Mouse (Mus musculus) lung, embryonic 15.5 days (tissue): ENCODE results near the gene Atg101. TPM values are rescaled to one million over a fixed set of nuclear protein-coding genes. Genes with fewer than 3 reads are reported as not detected.

Experiments
- ATAC-seq: fragments of 200-750 bp; cut with Nextera tagmentation; 2 replicates; pipeline ENCODE4 v1.8.0; 2017; ENCODE audit warnings: moderate number of reproducible peaks, borderline replicate concordance; ENCODE audit not compliant: low FRiP score, low TSS enrichment; ENCODE audit errors: extremely low read depth
- H3K27ac ChIP-seq: fragments of 300-500 bp; sonication (generic); 2 replicates; pipeline ENCODE4 v1.5.1; 2015; ENCODE audit warnings: moderate library complexity, mild to moderate bottlenecking, inconsistent platforms
- H3K27me3 ChIP-seq: fragments of 300-500 bp; sonication (generic); 2 replicates; pipeline ENCODE4 v1.6.1; 2015; ENCODE audit warnings: inconsistent platforms
- H3K36me3 ChIP-seq: fragments of 300-500 bp; sonication (generic); 2 replicates; pipeline ENCODE4 v1.6.1; 2015; ENCODE audit warnings: inconsistent platforms
- H3K4me1 ChIP-seq: fragments of 300-500 bp; sonication (generic); 2 replicates; pipeline ENCODE4 v1.6.1; 2015; ENCODE audit warnings: inconsistent platforms
- H3K4me2 ChIP-seq: fragments of 300-500 bp; sonication (generic); 2 replicates; pipeline ENCODE4 v1.6.1; 2015; ENCODE audit warnings: inconsistent platforms, mild to moderate bottlenecking, moderate library complexity
- H3K4me3 ChIP-seq: fragments of 300-500 bp; sonication (generic); 2 replicates; pipeline ENCODE4 v1.5.1; 2015; ENCODE audit warnings: mild to moderate bottlenecking, inconsistent platforms
- H3K9ac ChIP-seq: fragments of 300-500 bp; sonication (generic); 2 replicates; pipeline ENCODE4 v1.6.1; 2015; ENCODE audit warnings: inconsistent platforms
- H3K9me3 ChIP-seq: fragments of 300-500 bp; sonication (generic); 2 replicates; pipeline ENCODE4 v1.6.1; 2016; ENCODE audit warnings: inconsistent platforms
- WGBS: fragments of 180-500 bp; shearing (Covaris S2); methylation state at CpG from one replicate; pipeline ENCODE4 v1.1.7; 2015; 5-methylcytosine and 5-hydroxymethylcytosine counted together
- polyA plus RNA-seq: library from polyadenylated mRNA; unstranded; fragments of >200 nt; fragmentation: Nextera tagmentation; extraction: Ambion mirVana; gene quantifications from 2 replicates; pipeline ENCODE4 v1.2.1, GENCODE M21; 2015

The Atg101 gene
- polyA plus RNA-seq, 1 experiment from 2014 or later = 76.8 TPM

GRCm38 (mm10) chr15:101332370-101332769, 48.3 kb downstream of the Atg101 start:
- ATAC-seq = 0 out of 2 replicates have a peak, but pooled peaks have one; percentile 10

DNA sequence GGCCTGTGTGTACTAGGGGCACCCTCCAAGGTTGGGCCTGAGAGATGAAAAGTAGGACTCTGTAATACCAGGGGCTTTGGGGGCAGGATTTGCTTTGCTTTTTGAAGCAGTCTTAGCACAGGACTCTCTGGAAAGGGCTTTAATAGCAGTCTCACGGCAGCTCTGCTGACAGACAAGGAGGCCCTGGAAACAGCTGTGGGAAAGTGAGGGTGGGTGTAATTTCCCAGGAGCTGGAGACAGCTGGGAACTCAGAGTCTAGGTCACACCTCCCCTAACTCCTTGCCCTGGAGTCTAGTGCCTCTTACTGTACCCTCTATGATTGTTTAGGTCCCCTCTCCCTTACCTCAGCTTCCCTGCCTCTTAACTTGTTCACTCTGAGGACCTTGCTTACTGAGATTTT, 49.1 kb downstream of the Atg101 start:
- H3K4me2 ChIP-seq = no peak overlapping the region
- H3K4me3 ChIP-seq = no peak overlapping the region
- no peak for ATAC-seq
- H3K27ac ChIP-seq = no peak overlapping the region
- H3K9me3 ChIP-seq = no peaks in the 10 kb centered on the region
- no peak overlapping the region for H3K9ac ChIP-seq
- no peaks in the 10 kb centered on the region for H3K27me3 ChIP-seq
- H3K36me3 ChIP-seq = no peaks in the 10 kb centered on the region
- H3K4me1 ChIP-seq = peaks cover 46% of the 10 kb centered on the region
- 5% methylated on average over 1 of the region's 1 CpGs for WGBS

More at GRCm38 (mm10) chr15:101332370-101332769, 48.3 kb downstream of the Atg101 start:
- WGBS = 50% methylated on average over 4 of the region's 4 CpGs
- Histone ChIP-seq H3K9ac (no peak overlapping the region), H3K9me3 (no peaks in the 10 kb centered on the region), H3K27ac (0 out of 2 replicates have a peak overlapping the region, but pooled peaks have one; percentile 19), H3K4me3 (no peak overlapping the region), H3K27me3 (no peaks in the 10 kb centered on the region), H3K4me2 (no peak overlapping the region), H3K36me3 (no peaks in the 10 kb centered on the region), H3K4me1 (peaks cover 46% of the 10 kb centered on the region)

DNA sequence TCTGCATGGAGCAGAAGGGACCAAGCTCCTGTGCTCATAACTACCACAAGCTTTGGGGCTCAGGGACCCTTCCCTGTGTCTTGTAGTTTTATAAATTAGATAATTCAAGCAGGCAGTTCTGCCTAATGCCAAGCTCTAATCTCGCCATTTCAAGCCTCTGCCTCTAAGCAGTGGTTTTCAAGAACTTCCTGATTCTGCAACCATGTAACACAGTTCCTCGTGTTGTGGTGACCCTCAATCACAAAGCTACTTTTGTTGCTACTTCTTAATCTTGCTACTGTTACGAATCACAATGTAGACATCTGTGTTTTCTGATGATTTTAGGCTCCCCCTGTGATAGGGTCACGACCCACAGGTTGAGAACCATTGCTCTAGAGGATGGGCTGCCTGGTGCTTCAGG, 49.6 kb downstream of the Atg101 start:
- no peaks in the 10 kb centered on the region for H3K27me3 ChIP-seq
- H3K36me3 ChIP-seq = no peaks in the 10 kb centered on the region
- H3K9ac ChIP-seq = no peak overlapping the region
- whole genome bisulfite sequencing = 46% methylated on average over 4 of the region's 4 CpGs
- no peaks in the 10 kb centered on the region for H3K9me3 ChIP-seq
- no peak overlapping the region for H3K4me3 ChIP-seq
- H3K4me2 ChIP-seq = no peak overlapping the region
- ATAC-seq = no peak
- H3K27ac ChIP-seq = no peak overlapping the region
- H3K4me1 ChIP-seq = peaks cover 46% of the 10 kb centered on the region

DNA sequence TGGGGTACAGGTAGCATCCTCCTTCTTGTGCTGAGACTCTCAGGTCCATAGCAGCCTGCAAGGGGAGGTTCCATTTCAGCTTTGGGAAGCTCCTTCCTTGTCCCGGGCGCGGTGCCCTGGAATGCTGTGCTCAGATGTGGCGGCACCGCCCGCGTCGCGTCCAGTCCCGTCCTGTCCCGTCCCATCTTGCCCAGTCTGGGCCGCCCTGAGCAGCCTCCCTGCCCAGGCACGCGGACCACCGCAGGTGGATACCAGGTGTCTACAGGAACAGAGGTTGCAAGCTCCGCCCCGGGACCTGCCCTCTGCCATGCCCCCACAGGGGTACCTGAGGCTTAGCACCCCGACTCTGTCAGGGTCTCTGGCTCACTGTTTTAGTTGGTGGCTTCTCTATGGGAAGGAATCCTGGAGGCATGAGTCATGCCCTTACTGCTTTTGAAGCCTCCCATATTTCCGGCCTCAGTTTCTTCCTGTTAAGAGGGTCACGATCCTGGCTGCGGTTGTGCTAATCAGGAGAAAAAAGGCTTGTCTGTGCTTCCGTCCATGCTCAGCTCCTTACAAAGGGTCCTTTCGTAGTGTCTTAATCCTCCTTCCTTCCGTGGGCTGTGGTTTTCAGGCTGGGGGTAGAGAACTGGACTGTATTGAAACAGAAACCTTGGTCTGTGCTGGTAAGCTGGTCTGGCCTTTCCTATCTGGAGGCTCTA, 52.6 kb downstream of the Atg101 start:
- no peaks in the 10 kb centered on the region for H3K27me3 ChIP-seq
- H3K4me2 ChIP-seq = peak overlapping the region; percentile 39
- H3K4me3 ChIP-seq = no peak overlapping the region
- H3K9me3 ChIP-seq = no peaks in the 10 kb centered on the region
- ATAC-seq = no peak
- WGBS = 23% methylated on average over 24 of the region's 24 CpGs
- H3K9ac ChIP-seq = no peak overlapping the region
- peaks cover 26% of the 10 kb centered on the region for H3K4me1 ChIP-seq
- H3K27ac ChIP-seq = peak overlapping the region; percentile 79
- H3K36me3 ChIP-seq = no peaks in the 10 kb centered on the region

- ATAC-seq = no peak
- Histone ChIP-seq H3K27ac (no peak overlapping the region), H3K27me3 (no peaks in the 10 kb centered on the region), H3K36me3 (no peaks in the 10 kb centered on the region), H3K9ac (no peak overlapping the region), H3K4me2 (no peak overlapping the region), H3K4me1 (peaks cover 11% of the 10 kb centered on the region), H3K4me3 (no peak overlapping the region), H3K9me3 (no peaks in the 10 kb centered on the region)
- WGBS = 73% methylated on average over 4 of the region's 4 CpGs
These were observed 54.3 kb downstream of the Atg101 start for GRCm38 (mm10) chr15:101338359-101338758.

DNA sequence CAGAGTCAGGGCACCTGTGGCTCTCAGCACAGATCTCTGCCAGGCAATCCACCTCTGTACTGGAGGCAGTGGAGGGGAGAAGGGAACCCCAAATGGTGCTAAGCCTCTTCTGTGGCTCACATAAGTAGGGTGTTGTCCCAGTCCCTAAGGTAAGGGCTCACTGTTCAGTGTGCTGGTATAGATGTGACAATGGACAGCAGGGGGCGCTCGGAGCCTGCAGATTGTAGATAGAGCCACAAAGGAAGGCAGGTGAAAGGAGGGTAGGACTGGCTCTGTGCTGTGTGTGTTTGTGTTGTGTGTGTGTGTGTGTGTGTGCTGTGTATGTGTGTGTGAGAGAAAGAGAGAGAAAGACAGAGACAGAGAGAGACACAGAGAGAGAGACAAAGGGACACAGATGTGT, 55.5 kb downstream of the Atg101 start:
- no peaks in the 10 kb centered on the region for H3K36me3 ChIP-seq
- H3K4me3 ChIP-seq = no peak overlapping the region
- no peaks in the 10 kb centered on the region for H3K9me3 ChIP-seq
- H3K4me1 ChIP-seq = peaks cover 9% of the 10 kb centered on the region
- H3K27me3 ChIP-seq = no peaks in the 10 kb centered on the region
- no peak overlapping the region for H3K27ac ChIP-seq
- H3K4me2 ChIP-seq = no peak overlapping the region
- ATAC-seq = peak; percentile 78
- 0% methylated on average over 2 of the region's 2 CpGs for WGBS
- no peak overlapping the region for H3K9ac ChIP-seq

Other genes with a start within 250 kb of the Atg101 start
- 0.19 TPM in 1 of 2 replicates, not detected in the other for gene Gm47841, start 236.9 kb upstream of the Atg101 start, polyA plus RNA-seq
- gene Fignl2, start 205.7 kb upstream of the Atg101 start, polyA plus RNA-seq = 0.19 and 0.24 TPM in 2 replicates
- not detected in 2 replicates for gene Ankrd33, start 168.5 kb upstream of the Atg101 start, polyA plus RNA-seq
- 68.2 and 72.4 TPM in 2 replicates for gene Acvrl1, start 155.8 kb upstream of the Atg101 start, polyA plus RNA-seq
- 5.9 and 6.0 TPM in 2 replicates for gene Acvr1b, start 110.2 kb upstream of the Atg101 start, polyA plus RNA-seq
- gene Grasp, start 60.1 kb upstream of the Atg101 start, polyA plus RNA-seq = 6.9 and 7.9 TPM in 2 replicates
- 9.2 and 9.9 TPM in 2 replicates for gene Nr4a1, start 30.0 kb upstream of the Atg101 start, polyA plus RNA-seq
- 48.1 and 50.0 TPM in 2 replicates for gene 6030408B16Rik, start 8.9 kb downstream of the Atg101 start, polyA plus RNA-seq
- gene Krt80, start 85.9 kb downstream of the Atg101 start, polyA plus RNA-seq = 1.7 and 2.0 TPM in 2 replicates
- gene Krt7, start 126.8 kb downstream of the Atg101 start, polyA plus RNA-seq = 152 and 158 TPM in 2 replicates
- 0.38 and 0.39 TPM in 2 replicates for gene Krt87, start 154.5 kb downstream of the Atg101 start, polyA plus RNA-seq
- not detected in 2 replicates for gene Krt88, start 163.5 kb downstream of the Atg101 start, polyA plus RNA-seq
- gene Krt81, start 179.5 kb downstream of the Atg101 start, polyA plus RNA-seq = not detected in 2 replicates
- not detected in 2 replicates for gene Krt86, start 189.2 kb downstream of the Atg101 start, polyA plus RNA-seq
- 0.13 TPM in 1 of 2 replicates, not detected in the other for gene Krt83, start 207.2 kb downstream of the Atg101 start, polyA plus RNA-seq
- gene Gm49425, start 233.0 kb downstream of the Atg101 start, polyA plus RNA-seq = not detected in 2 replicates
- not detected in 2 replicates for gene Krt84, start 248.5 kb downstream of the Atg101 start, polyA plus RNA-seq